29 mouse cellular contexts compared by ENCODE assay signal in the genomic region with DNA sequence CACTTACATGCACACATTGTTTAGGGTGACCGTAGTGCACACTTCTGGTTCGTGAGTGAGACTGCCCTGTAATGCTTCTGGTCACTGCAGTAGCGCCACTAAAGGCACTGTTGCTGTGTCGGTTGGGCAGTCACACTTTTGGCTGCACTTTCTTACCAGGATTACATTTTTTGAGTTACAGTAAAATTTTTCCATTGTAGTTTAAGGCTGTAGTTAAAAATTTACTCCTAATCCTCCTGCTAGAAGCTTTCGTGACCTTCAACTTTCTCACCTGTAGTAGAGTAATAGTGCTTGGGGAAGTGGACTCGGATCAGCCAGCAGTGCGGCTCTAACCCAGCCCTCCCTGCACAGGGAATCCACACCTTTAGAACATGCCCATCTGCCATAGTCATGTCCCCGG. TPM values are rescaled to one million over a fixed set of nuclear protein-coding genes. Genes with fewer than 3 reads are reported as not detected.
DNase-seq lines count a peak whose midpoint lies in the region; ATAC-seq and TF ChIP-seq lines count a peak whose summit lies in the region.
"Had no signal": no experiment of that assay in that cellular context is flagged by ENCODE, and none has a peak within 500 bp of the region (broad histone marks: within the 10 kb centered on the region; RNA-seq: fewer than 3 reads in every experiment).

No protein-coding gene starts in this region.

- no peak overlapping the region for H3K4me3 ChIP-seq in gastrocnemius, adult 2 months
- no peak overlapping the region for H3K4me3 ChIP-seq in kidney, postnatal 0 days (replicated peaks; ENCODE audit: low read depth, low read length)
- no peak overlapping the region for H3K4me3 ChIP-seq in liver, embryonic 13.5 days (replicated peaks)
- H3K4me3 ChIP-seq: embryonic facial prominence, embryonic 10.5 days; embryonic facial prominence, embryonic 13.5 days; erythroblast, embryonic 14.5 days; forebrain, embryonic 12.5 days; forebrain, embryonic 15.5 days; heart, embryonic 12.5 days; heart, embryonic 15.5 days; hindbrain, embryonic 10.5 days; hindbrain, embryonic 13.5 days had no signal

- DNase-seq in gastrocnemius, adult 2 months, result no peak
- no peak for DNase-seq in gastrocnemius, adult 18-20 months (ENCODE audit: low spot score)
- peak; percentile 59 for DNase-seq in kidney, adult 9 months
- DNase-seq in kidney, adult 8-10 months, result no peak
- no peak for DNase-seq in kidney, postnatal 0 days (ENCODE audit: low spot score)
- DNase-seq in kidney, adult 18-20 months, result no peak
- DNase-seq in liver, embryonic 13.5 days, result no peak
- DNase-seq in liver, result no peak
- DNase-seq: adrenal gland, adult 8-10 months; adrenal gland, postnatal 25 days; cerebellum, adult 11-12 months; cerebellum, adult 8-10 months; cerebellum, postnatal 10 days; cerebellum, postnatal 36 days; embryo, embryonic 11 days; gastrocnemius, postnatal 25 days; heart, adult 18-20 months; heart, postnatal 10 days; heart, postnatal 36 days had no signal

- peaks cover 4% of the 10 kb centered on the region; the same call in 1 of the 2 replicates for H3K36me3 ChIP-seq in kidney, postnatal 0 days (ENCODE audit: insufficient read depth, low read length)
- H3K36me3 ChIP-seq in liver, embryonic 13.5 days, result peaks cover 20% of the 10 kb centered on the region
- H3K36me3 ChIP-seq: forebrain, embryonic 15.5 days; heart, embryonic 15.5 days had no signal

- TF ChIP-seq CTCF in gastrocnemius, adult 2 months (IDR thresholded peaks at IDR 0.05), result no peak
- TF ChIP-seq CTCF in kidney, postnatal 0 days (IDR thresholded peaks at IDR 0.05; ENCODE audit: low read depth), result no peak

- no peak for ATAC-seq in kidney, postnatal 0 days (replicated peaks; ENCODE audit: low FRiP score, low read depth)
- ATAC-seq in liver, embryonic 13.5 days (ENCODE audit: low read depth), result 0 out of 2 replicates have a peak, but pooled peaks have one; percentile 10
- ATAC-seq: activated CD4-positive, CD25-positive, alpha-beta regulatory T cell, adult 4 months; forebrain, embryonic 15.5 days had no signal

- no peak overlapping the region for H3K4me2 ChIP-seq in kidney, postnatal 0 days (ENCODE audit: low read length)
- no peak overlapping the region for H3K4me2 ChIP-seq in liver, embryonic 13.5 days
- H3K4me2 ChIP-seq: embryonic facial prominence, embryonic 13.5 days; forebrain, embryonic 12.5 days; forebrain, embryonic 15.5 days; heart, embryonic 12.5 days; heart, embryonic 15.5 days; hindbrain, embryonic 13.5 days had no signal

- peak overlapping the region; percentile 41; the same call in 1 of the 2 replicates for H3K27ac ChIP-seq in gastrocnemius, adult 2 months
- peak overlapping the region; percentile 57; the same call in 1 of the 2 replicates for H3K27ac ChIP-seq in kidney, postnatal 0 days
- no peak overlapping the region for H3K27ac ChIP-seq in liver, embryonic 13.5 days
- H3K27ac ChIP-seq: embryonic facial prominence, embryonic 10.5 days; embryonic facial prominence, embryonic 13.5 days; forebrain, embryonic 12.5 days; forebrain, embryonic 15.5 days; heart, embryonic 15.5 days; hindbrain, embryonic 10.5 days; hindbrain, embryonic 13.5 days had no signal

- 72% methylated on average over 8 of the region's 8 CpGs for WGBS in kidney, postnatal 0 days
- WGBS in liver, embryonic 13.5 days (ENCODE audit: insufficient replicate concordance), result 76% methylated on average over 8 of the region's 8 CpGs

- no peaks in the 10 kb centered on the region for H3K4me1 ChIP-seq in kidney, postnatal 0 days (replicated peaks; ENCODE audit: insufficient read depth, low read length)
- H3K4me1 ChIP-seq in liver, embryonic 13.5 days (replicated peaks), result peaks cover 4% of the 10 kb centered on the region; the same call in 1 of the 2 replicates
- H3K4me1 ChIP-seq: forebrain, embryonic 15.5 days; hindbrain, embryonic 10.5 days; hindbrain, embryonic 13.5 days had no signal

- intact Hi-C loops in gastrocnemius, adult 2 months (cut with DNase I), result no loop called here

- no peaks in the 10 kb centered on the region for H3K9me3 ChIP-seq in kidney, postnatal 0 days (replicated peaks; ENCODE audit: low read length)
- H3K9me3 ChIP-seq in liver, embryonic 13.5 days (replicated peaks), result no peaks in the 10 kb centered on the region
- H3K9me3 ChIP-seq: embryonic facial prominence, embryonic 10.5 days; embryonic facial prominence, embryonic 13.5 days; forebrain, embryonic 12.5 days; forebrain, embryonic 15.5 days; heart, embryonic 12.5 days; heart, embryonic 15.5 days; hindbrain, embryonic 10.5 days; hindbrain, embryonic 13.5 days had no signal

- H3K9ac ChIP-seq in kidney, postnatal 0 days (ENCODE audit: low read depth, low read length), result no peak overlapping the region
- H3K9ac ChIP-seq in liver, embryonic 13.5 days, result no peak overlapping the region
- H3K9ac ChIP-seq: embryonic facial prominence, embryonic 13.5 days; forebrain, embryonic 12.5 days; forebrain, embryonic 15.5 days; heart, embryonic 12.5 days; heart, embryonic 15.5 days; hindbrain, embryonic 13.5 days had no signal

- H3K27me3 ChIP-seq in kidney, postnatal 0 days (ENCODE audit: insufficient read depth, low read length), result no peaks in the 10 kb centered on the region
- H3K27me3 ChIP-seq in liver, embryonic 13.5 days, result no peaks in the 10 kb centered on the region
- H3K27me3 ChIP-seq: embryonic facial prominence, embryonic 13.5 days; forebrain, embryonic 12.5 days; forebrain, embryonic 15.5 days; heart, embryonic 12.5 days; heart, embryonic 15.5 days; hindbrain, embryonic 13.5 days had no signal

RNA-seq across cellular contexts. Expression of a gene that starts 49.7 kb away (rescaled TPM):
- total RNA-seq in gastrocnemius, adult 2 months (2021), result under 1 TPM; 0.20 to 0.22 TPM
- total RNA-seq in gastrocnemius, adult 18-20 months (2021), result under 1 TPM in 1 of 2 experiments, not detected in 1; 0.27 TPM
- polyA plus RNA-seq in kidney, postnatal 0 days (2015; fragmentation: Nextera tagmentation; extraction: Ambion mirVana), result 8.9 and 9.6 TPM in 2 replicates
- 0.33 and 0.46 TPM in 2 replicates for polyA plus RNA-seq in liver, embryonic 13.5 days (2015; fragmentation: Nextera tagmentation; extraction: Ambion mirVana)
- total RNA-seq: gastrocnemius, postnatal 25 days had no signal
- polyA plus RNA-seq: erythroblast, embryonic 14.5 days had no signal

RNA-seq across cellular contexts. Expression of a gene that starts 53.3 kb away (rescaled TPM):
- total RNA-seq in gastrocnemius, adult 2 months (2021), result 10 to 100 TPM; 18.9 to 22.0 TPM
- 10 to 100 TPM; 16.6 to 17.4 TPM for total RNA-seq in gastrocnemius, adult 18-20 months (2021)
- 18.6 and 20.7 TPM in 2 replicates for polyA plus RNA-seq in kidney, postnatal 0 days (2015; fragmentation: Nextera tagmentation; extraction: Ambion mirVana)
- polyA plus RNA-seq in liver, embryonic 13.5 days (2015; fragmentation: Nextera tagmentation; extraction: Ambion mirVana), result 9.4 and 10.6 TPM in 2 replicates

RNA-seq across cellular contexts. Expression of a gene that starts 59.0 kb away (rescaled TPM):
- total RNA-seq in gastrocnemius, adult 2 months (2021), result 1 to 10 TPM; 7.0 to 7.7 TPM
- total RNA-seq in gastrocnemius, adult 18-20 months (2021), result 1 to 10 TPM; 6.8 to 8.0 TPM
- 2.2 and 2.3 TPM in 2 replicates for polyA plus RNA-seq in kidney, postnatal 0 days (2015; fragmentation: Nextera tagmentation; extraction: Ambion mirVana)
- 1.6 TPM in 2 replicates for polyA plus RNA-seq in liver, embryonic 13.5 days (2015; fragmentation: Nextera tagmentation; extraction: Ambion mirVana)
